Mouse (Mus musculus): Measurements from ENCODE around the gene Ipo4. TPM values are rescaled to one million over a fixed set of nuclear protein-coding genes. Genes with fewer than 3 reads are reported as not detected.

The Ipo4 gene
- total and polyA plus RNA-seq, 3 experiments, result 46.2 to 132 TPM; not detected in 1

DNA sequence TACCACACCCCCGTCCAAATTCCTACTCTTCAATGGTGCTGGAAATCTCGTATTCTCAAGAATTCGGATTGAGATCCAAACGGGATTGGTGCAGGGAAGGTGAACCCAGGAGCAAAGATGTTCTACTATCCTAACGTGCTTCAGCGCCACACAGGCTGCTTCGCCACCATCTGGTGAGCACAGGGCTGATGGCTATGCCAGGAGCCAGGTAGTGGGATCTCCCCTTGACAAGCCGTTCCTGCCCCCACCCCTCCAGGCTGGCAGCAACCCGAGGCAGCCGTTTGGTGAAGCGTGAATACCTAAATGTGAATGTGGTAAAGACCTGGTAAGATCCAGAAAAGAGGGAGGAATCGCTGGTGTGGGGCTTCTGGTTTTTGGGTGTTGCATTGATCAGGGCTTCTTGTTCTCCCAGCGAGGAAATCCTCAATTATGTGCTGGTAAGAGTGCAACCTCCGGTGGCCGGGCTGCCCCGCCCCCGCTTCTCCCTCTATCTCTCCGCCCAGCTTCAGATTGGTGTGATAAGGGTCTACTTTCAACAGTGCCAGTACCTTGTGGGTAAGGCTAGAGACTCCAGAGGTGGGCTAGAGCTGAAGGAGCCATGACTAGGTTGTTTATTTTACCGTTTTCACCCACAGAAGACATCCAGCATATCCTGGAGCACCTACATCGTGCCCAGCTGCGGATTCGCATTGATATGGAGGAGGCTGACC, 17.1 kb downstream of the Ipo4 start:
- Histone ChIP-seq H3K79me2 (ENCODE audit: control insufficient read depth, insufficient read depth, low read length, poor library complexity) (no peaks in the 10 kb centered on the region), H3K27me3 (ENCODE audit: control insufficient read depth in 1 of 2, insufficient read depth in 2 of 2, low read length in 2 of 2) (no peaks in the 10 kb centered on the region), H3K4me3 (ENCODE audit: control insufficient read depth in 1 of 2, insufficient read depth in 1 of 2, low read depth in 2 of 2, low read length in 2 of 2) (peak overlapping the region; percentile 47 to 57), H3K9ac (ENCODE audit: control insufficient read depth, low read depth, low read length, poor library complexity, severe bottlenecking) (peak overlapping the region; percentile 49), H3K9me3 (replicated peaks; ENCODE audit: insufficient read depth, low read length) (no peaks in the 10 kb centered on the region), H3K27ac (ENCODE audit: control insufficient read depth, low read depth, low read length) (peak overlapping the region; percentile 69), H3K4me1 (ENCODE audit: control insufficient read depth in 1 of 2, insufficient read depth in 2 of 2, low read length in 2 of 2) (peaks cover 11 to 39% of the 10 kb centered on the region in 2 experiments), H3K36me3 (ENCODE audit: control insufficient read depth in 1 of 2, insufficient read depth in 2 of 2, low read length in 2 of 2) (peaks cover 0 to 19% of the 10 kb centered on the region in 2 experiments; a peak in 2 of 4 replicates)
- TF ChIP-seq UBTF (IDR thresholded peaks at IDR 0.05; ENCODE audit: borderline replicate concordance, insufficient read depth, low read depth, low read length) (no peak), BHLHE40 (IDR thresholded peaks at IDR 0.05; ENCODE audit: borderline replicate concordance, low read depth, low read length) (no peak), TAL1 (IDR thresholded peaks at IDR 0.05; ENCODE audit: low read length) (peak; percentile 50), RCOR1 (IDR thresholded peaks at IDR 0.05; ENCODE audit: low read depth, low read length) (peak; percentile 66), TBP (IDR thresholded peaks at IDR 0.05; ENCODE audit: low read depth, low read length) (no peak), POLR2AphosphoS5 (IDR thresholded peaks at IDR 0.05; ENCODE audit: borderline replicate concordance, low read depth, low read length) (no peak), POLR2AphosphoS2 (IDR thresholded peaks at IDR 0.05; ENCODE audit: low read length) (peak; percentile 52; the same call in 1 of the 2 replicates), GATA1 (IDR thresholded peaks at IDR 0.05; ENCODE audit: low read depth, low read length) (peak; percentile 89), GABPA (IDR thresholded peaks at IDR 0.05; ENCODE audit: low read depth, low read length) (no peak), SIN3A (IDR thresholded peaks at IDR 0.05; ENCODE audit: low read length) (peak; percentile 66), MAZ (IDR thresholded peaks at IDR 0.05; ENCODE audit: low read depth, low read length) (peak; percentile 72; the same call in 1 of the 2 replicates), MYC (IDR thresholded peaks at IDR 0.05; ENCODE audit: low read depth, low read length) (no peak), ZNF384 (IDR thresholded peaks at IDR 0.05; ENCODE audit: low read depth, low read length) (no peak), HCFC1 (IDR thresholded peaks at IDR 0.05; ENCODE audit: low read depth, low read length) (peak; percentile 18; the same call in 1 of the 2 replicates), ETS1 (IDR thresholded peaks at IDR 0.05; ENCODE audit: low read depth, low read length) (peak; percentile 63; the same call in 1 of the 2 replicates), NELFE (IDR thresholded peaks at IDR 0.05; ENCODE audit: low read depth, low read length) (peak; percentile 37), CHD1 (IDR thresholded peaks at IDR 0.05; ENCODE audit: low read depth, low read length) (no peak), TCF12 (IDR thresholded peaks at IDR 0.05; ENCODE audit: low read depth, low read length) (peak; percentile 86), ELF1 (IDR thresholded peaks at IDR 0.05; ENCODE audit: low read depth, low read length) (no peak), EP300 (IDR thresholded peaks at IDR 0.05; ENCODE audit: low read depth in 1 of 2, low read length in 2 of 2) (peak; percentile 61 to 84), POLR2A (IDR thresholded peaks at IDR 0.05; ENCODE audit: control insufficient read depth in 1 of 2, insufficient read depth in 1 of 2, low read depth in 1 of 2, low read length in 2 of 2, poor library complexity in 1 of 2) (peak in 1 of 2 experiments; percentile 31; a peak in 1 of 4 replicates)
- peak; percentile 76 for DNase-seq (ENCODE audit: low read depth, low spot score)
